Mouse (Mus musculus): ENCODE measurements at regions not wholly inside any gene's neighbourhood (a gene's known extent, or its start where the extent isn't known, plus 50 kb on each side); places are given as distances from the start of the nearest gene placed in this dataset.

- 57% methylated on average over 2 of the region's 2 CpGs for WGBS
- H3K4me3 ChIP-seq: no peak overlapping the region
- H3K36me3 ChIP-seq (ENCODE audit: control insufficient read depth, insufficient read depth, low read length): no peaks in the 10 kb centered on the region
- no peak overlapping the region for H3K9ac ChIP-seq (ENCODE audit: low read depth, low read length)
- no peak overlapping the region for H3K27ac ChIP-seq
- TF ChIP-seq EP300 (IDR thresholded peaks at IDR 0.05; ENCODE audit: insufficient read depth, low read depth, low read length) (no peak), POLR2A (IDR thresholded peaks at IDR 0.05; ENCODE audit: insufficient read depth, low read depth, low read length) (no peak), CTCF (IDR thresholded peaks at IDR 0.05) (no peak)
- no peak for DNase-seq
- no peaks in the 10 kb centered on the region for H3K79me2 ChIP-seq (replicated peaks; ENCODE audit: control insufficient read depth, insufficient read depth, low read length)
- no peaks in the 10 kb centered on the region for H3K27me3 ChIP-seq (ENCODE audit: control insufficient read depth, insufficient read depth, low read length)
- intact Hi-C loops (cut with DNase I): no loop called here
- no peaks in the 10 kb centered on the region for H3K4me1 ChIP-seq (ENCODE audit: control insufficient read depth, insufficient read depth, low read length)
These were observed 4549.1 kb upstream of the Gm7489 start for GRCm38 (mm10) chr15:49335523-49336040.

DNA sequence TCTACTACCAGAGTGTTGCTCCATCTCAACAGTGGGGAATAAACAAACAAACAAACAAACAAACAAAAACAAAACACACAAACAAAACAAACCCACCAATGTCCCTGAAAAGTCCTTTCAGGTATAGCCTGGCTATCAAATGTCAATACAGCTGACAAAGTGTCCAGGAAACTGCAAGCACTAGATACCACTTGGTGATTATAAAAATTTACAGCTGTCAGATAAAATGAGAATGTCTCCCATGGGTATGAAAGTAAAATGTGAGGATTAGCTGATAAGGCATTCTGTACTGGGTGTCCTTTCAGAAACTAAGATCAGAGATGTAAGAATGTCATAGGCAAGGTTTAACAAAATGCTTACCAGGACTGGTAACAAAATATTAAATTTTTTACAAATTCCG lies 4537.7 kb upstream of the Gm7489 start:
- TF ChIP-seq POLR2A (IDR thresholded peaks at IDR 0.05; ENCODE audit: insufficient read depth, low read depth, low read length) (no peak), CTCF (IDR thresholded peaks at IDR 0.05) (no peak), EP300 (IDR thresholded peaks at IDR 0.05; ENCODE audit: insufficient read depth, low read depth, low read length) (no peak)
- Histone ChIP-seq H3K4me3 (no peak overlapping the region), H3K27ac (no peak overlapping the region), H3K36me3 (ENCODE audit: control insufficient read depth, insufficient read depth, low read length) (no peaks in the 10 kb centered on the region), H3K79me2 (replicated peaks; ENCODE audit: control insufficient read depth, insufficient read depth, low read length) (no peaks in the 10 kb centered on the region), H3K27me3 (ENCODE audit: control insufficient read depth, insufficient read depth, low read length) (no peaks in the 10 kb centered on the region), H3K4me1 (ENCODE audit: control insufficient read depth, insufficient read depth, low read length) (no peaks in the 10 kb centered on the region), H3K9ac (ENCODE audit: low read depth, low read length) (no peak overlapping the region)
- 77% methylated on average over 1 of the region's 1 CpGs for WGBS
- DNase-seq: no peak
- intact Hi-C loops (cut with DNase I): no loop called here

- no peak overlapping the region for H3K4me3 ChIP-seq
- H3K27ac ChIP-seq: no peak overlapping the region
- H3K79me2 ChIP-seq (replicated peaks; ENCODE audit: control insufficient read depth, insufficient read depth, low read length): no peaks in the 10 kb centered on the region
- no peak for DNase-seq
- intact Hi-C loops (cut with DNase I): no loop called here
- H3K4me1 ChIP-seq (ENCODE audit: control insufficient read depth, insufficient read depth, low read length): no peaks in the 10 kb centered on the region
- H3K36me3 ChIP-seq (ENCODE audit: control insufficient read depth, insufficient read depth, low read length): no peaks in the 10 kb centered on the region
- H3K9ac ChIP-seq (ENCODE audit: low read depth, low read length): no peak overlapping the region
- H3K27me3 ChIP-seq (ENCODE audit: control insufficient read depth, insufficient read depth, low read length): no peaks in the 10 kb centered on the region
- no peak for TF ChIP-seq EP300 (IDR thresholded peaks at IDR 0.05; ENCODE audit: insufficient read depth, low read depth, low read length)
- no peak for TF ChIP-seq POLR2A (IDR thresholded peaks at IDR 0.05; ENCODE audit: insufficient read depth, low read depth, low read length)
- no peak for TF ChIP-seq CTCF (IDR thresholded peaks at IDR 0.05)
- WGBS: 72% methylated on average over 2 of the region's 2 CpGs
These were observed 4528.6 kb upstream of the Gm7489 start for GRCm38 (mm10) chr15:49356107-49356506.

DNA sequence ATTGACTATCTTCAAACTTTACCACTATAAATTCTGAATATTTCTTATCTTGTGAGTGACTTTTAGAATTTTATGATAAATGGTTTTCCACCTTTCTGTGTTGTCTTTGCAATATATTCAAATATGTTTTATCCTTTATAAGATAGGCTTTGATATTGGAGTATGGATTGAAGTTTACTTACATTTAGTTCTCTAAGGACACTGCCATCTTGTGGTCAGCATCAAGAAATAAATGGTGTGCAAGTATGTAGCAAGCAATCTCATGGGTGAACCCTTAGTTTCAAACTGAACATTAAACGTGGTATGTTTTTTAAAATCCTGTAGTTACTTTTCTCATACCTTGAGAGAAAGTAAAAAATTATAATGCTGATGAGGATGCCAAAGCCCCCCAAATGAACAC lies 4488.7 kb upstream of the Gm7489 start:
- 40% methylated on average over 1 of the region's 1 CpGs for WGBS
- Histone ChIP-seq H3K9ac (ENCODE audit: low read depth, low read length) (no peak overlapping the region), H3K4me1 (ENCODE audit: control insufficient read depth, insufficient read depth, low read length) (no peaks in the 10 kb centered on the region), H3K36me3 (ENCODE audit: control insufficient read depth, insufficient read depth, low read length) (no peaks in the 10 kb centered on the region), H3K79me2 (replicated peaks; ENCODE audit: control insufficient read depth, insufficient read depth, low read length) (no peaks in the 10 kb centered on the region), H3K27me3 (ENCODE audit: control insufficient read depth, insufficient read depth, low read length) (no peaks in the 10 kb centered on the region), H3K4me3 (no peak overlapping the region), H3K27ac (no peak overlapping the region)
- TF ChIP-seq CTCF (IDR thresholded peaks at IDR 0.05) (peak; percentile 43), EP300 (IDR thresholded peaks at IDR 0.05; ENCODE audit: insufficient read depth, low read depth, low read length) (no peak)
- intact Hi-C loops (cut with DNase I): no loop called here
- DNase-seq: no peak

- no peak for DNase-seq
- H3K27ac ChIP-seq: no peak overlapping the region
- no peaks in the 10 kb centered on the region for H3K79me2 ChIP-seq (replicated peaks; ENCODE audit: control insufficient read depth, insufficient read depth, low read length)
- no peak overlapping the region for H3K9ac ChIP-seq (ENCODE audit: low read depth, low read length)
- TF ChIP-seq EP300 (IDR thresholded peaks at IDR 0.05; ENCODE audit: insufficient read depth, low read depth, low read length): no peak
- intact Hi-C loops (cut with DNase I): no loop called here
- no peaks in the 10 kb centered on the region for H3K27me3 ChIP-seq (ENCODE audit: control insufficient read depth, insufficient read depth, low read length)
- H3K36me3 ChIP-seq (ENCODE audit: control insufficient read depth, insufficient read depth, low read length): no peaks in the 10 kb centered on the region
- no peaks in the 10 kb centered on the region for H3K4me1 ChIP-seq (ENCODE audit: control insufficient read depth, insufficient read depth, low read length)
- H3K4me3 ChIP-seq: no peak overlapping the region
These were observed 4471.0 kb upstream of the Gm7489 start for GRCm38 (mm10) chr15:49413665-49414064.

DNA sequence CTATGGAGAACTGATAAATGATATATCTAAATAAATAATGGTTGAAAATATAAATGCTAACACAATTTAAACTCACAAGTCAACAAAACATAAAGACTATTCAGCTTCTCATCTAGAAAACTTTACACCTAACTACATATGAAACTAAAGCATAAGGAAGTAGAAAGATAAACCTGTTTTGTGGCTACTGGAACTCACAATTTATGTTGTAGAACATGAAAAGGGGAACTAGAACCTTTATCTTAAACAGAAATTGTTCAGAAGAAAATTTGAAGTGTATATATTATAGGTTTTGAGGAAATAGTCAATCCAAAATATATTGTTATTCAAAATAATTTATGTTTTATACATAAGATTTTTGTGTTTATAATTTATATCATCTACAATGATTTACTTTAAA lies 4433.4 kb upstream of the Gm7489 start:
- TF ChIP-seq CTCF (IDR thresholded peaks at IDR 0.05): no peak
- no peak for TF ChIP-seq EP300 (IDR thresholded peaks at IDR 0.05; ENCODE audit: insufficient read depth, low read depth, low read length)
- no peak for TF ChIP-seq POLR2A (IDR thresholded peaks at IDR 0.05; ENCODE audit: insufficient read depth, low read depth, low read length)
- intact Hi-C loops (cut with DNase I): no loop called here
- no peak overlapping the region for H3K27ac ChIP-seq

More for the DNA sequence above, 4433.4 kb upstream of the Gm7489 start:
- DNase-seq: no peak
- Histone ChIP-seq H3K79me2 (replicated peaks; ENCODE audit: control insufficient read depth, insufficient read depth, low read length) (no peaks in the 10 kb centered on the region), H3K4me3 (no peak overlapping the region), H3K4me1 (ENCODE audit: control insufficient read depth, insufficient read depth, low read length) (no peaks in the 10 kb centered on the region), H3K27me3 (ENCODE audit: control insufficient read depth, insufficient read depth, low read length) (no peaks in the 10 kb centered on the region), H3K9ac (ENCODE audit: low read depth, low read length) (no peak overlapping the region), H3K36me3 (ENCODE audit: control insufficient read depth, insufficient read depth, low read length) (no peaks in the 10 kb centered on the region)
